ENCODE assay signal across 8 mouse cellular contexts in the genomic region with DNA sequence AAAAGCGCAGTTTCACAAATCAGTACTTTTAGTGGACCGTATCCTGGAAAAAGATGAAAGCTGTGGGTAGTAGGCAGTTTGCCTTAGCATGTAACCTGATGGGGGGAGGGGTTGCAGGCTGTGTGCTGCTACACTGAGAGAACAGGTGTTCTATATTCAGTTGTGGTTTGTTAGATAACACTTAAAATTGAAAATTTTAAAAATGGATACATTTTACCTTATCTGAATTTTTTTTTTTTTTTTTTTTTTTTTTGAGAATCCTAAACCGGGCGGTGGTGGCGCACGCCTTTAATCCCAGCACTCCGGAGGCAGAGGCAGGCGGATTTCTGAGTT. TPM values are rescaled to one million over a fixed set of nuclear protein-coding genes. Genes with fewer than 3 reads are reported as not detected.
DNase-seq lines count a peak whose midpoint lies in the region; TF ChIP-seq lines count a peak whose summit lies in the region.

No protein-coding gene starts in this region.

- H3K4me3 ChIP-seq in kidney, adult 2 months (ENCODE audit: insufficient read depth, low read depth, low read length): peak overlapping the region; percentile 84
- H3K4me3 ChIP-seq in embryonic facial prominence, embryonic 10.5 days: peak overlapping the region; percentile 68
- H3K4me3 ChIP-seq in limb, embryonic 10.5 days: peak overlapping the region; percentile 62
- H3K4me3 ChIP-seq in olfactory bulb, adult 2 months (ENCODE audit: insufficient read depth, low read depth, low read length): peak overlapping the region; percentile 89

- 82% methylated on average over 7 of the region's 8 CpGs for WGBS in kidney, adult 2 months
- 77% methylated on average over 8 of the region's 8 CpGs for WGBS in embryonic facial prominence, embryonic 10.5 days
- 77% methylated on average over 8 of the region's 8 CpGs for WGBS in limb, embryonic 10.5 days
- 68% methylated on average over 8 of the region's 8 CpGs for WGBS in olfactory bulb, adult 2 months

- H3K9me3 ChIP-seq in embryonic facial prominence, embryonic 10.5 days: no peaks in the 10 kb centered on the region
- no peaks in the 10 kb centered on the region for H3K9me3 ChIP-seq in limb, embryonic 10.5 days (replicated peaks)

- no peaks in the 10 kb centered on the region for H3K36me3 ChIP-seq in kidney, adult 2 months (ENCODE audit: control insufficient read depth, insufficient read depth, low read length)
- H3K36me3 ChIP-seq in embryonic facial prominence, embryonic 10.5 days (replicated peaks): peaks cover 26% of the 10 kb centered on the region
- peaks cover 28% of the 10 kb centered on the region for H3K36me3 ChIP-seq in limb, embryonic 10.5 days

- DNase-seq in kidney, adult 2 months: no peak
- no peak for DNase-seq in kidney, adult 18-20 months
- no peak for DNase-seq in embryonic facial prominence, embryonic 10.5 days (ENCODE audit: low spot score)
- no peak for DNase-seq in limb, embryonic 10.5 days (ENCODE audit: low spot score)
- DNase-seq in yolk sac, embryonic 10.5 days (ENCODE audit: low spot score): no peak
- no peak for DNase-seq in right cerebral cortex, postnatal 14 days
- DNase-seq in right cerebral cortex, adult 18-20 months: no peak

- H3K27ac ChIP-seq in kidney, adult 2 months (ENCODE audit: insufficient read depth, low read depth, low read length): no peak overlapping the region
- peak overlapping the region; percentile 87 for H3K27ac ChIP-seq in embryonic facial prominence, embryonic 10.5 days (replicated peaks)
- peak overlapping the region; percentile 88 for H3K27ac ChIP-seq in limb, embryonic 10.5 days
- H3K27ac ChIP-seq in olfactory bulb, adult 2 months (ENCODE audit: insufficient read depth, low read depth, low read length): no peak overlapping the region

- TF ChIP-seq POLR2A in kidney, adult 2 months (IDR thresholded peaks at IDR 0.05; ENCODE audit: low read depth, low read length): no peak
- TF ChIP-seq POLR2A in olfactory bulb, adult 2 months (IDR thresholded peaks at IDR 0.05; ENCODE audit: insufficient read depth, low read depth, low read length): no peak

- H3K4me1 ChIP-seq in kidney, adult 2 months (ENCODE audit: control insufficient read depth, insufficient read depth, low read length): 0 out of 2 replicates have a peak, but pooled peaks cover 3% of the 10 kb centered on the region
- peaks cover 6% of the 10 kb centered on the region; the same call in 1 of the 2 replicates for H3K4me1 ChIP-seq in embryonic facial prominence, embryonic 10.5 days
- H3K4me1 ChIP-seq in limb, embryonic 10.5 days: 0 out of 2 replicates have a peak, but pooled peaks cover 4% of the 10 kb centered on the region
- no peaks in the 10 kb centered on the region for H3K4me1 ChIP-seq in olfactory bulb, adult 2 months (ENCODE audit: control insufficient read depth, insufficient read depth, low read length)

- TF ChIP-seq CTCF in kidney, adult 2 months (conservative IDR thresholded peaks at IDR 0.05; ENCODE audit: insufficient read depth, insufficient read length, low read depth, low read length): no peak
- TF ChIP-seq CTCF in olfactory bulb, adult 2 months (IDR thresholded peaks at IDR 0.05; ENCODE audit: insufficient read depth, low read depth, low read length): no peak

- no peaks in the 10 kb centered on the region for H3K27me3 ChIP-seq in kidney, adult 2 months (replicated peaks; ENCODE audit: control insufficient read depth, insufficient read depth, low read length)
- no peaks in the 10 kb centered on the region; the same call in 1 of the 2 replicates for H3K27me3 ChIP-seq in embryonic facial prominence, embryonic 10.5 days (replicated peaks; ENCODE audit: low read depth, poor library complexity, severe bottlenecking)
- H3K27me3 ChIP-seq in limb, embryonic 10.5 days (ENCODE audit: low read depth, poor library complexity, severe bottlenecking): peaks cover 39% of the 10 kb centered on the region

RNA-seq across cellular contexts. Expression of a gene that starts 0.8 kb away (rescaled TPM):
- 61.3 and 69.7 TPM in 2 replicates for polyA plus RNA-seq in kidney, adult 2 months (2012; rRNA removed)
- polyA plus RNA-seq in embryonic facial prominence, embryonic 10.5 days (2016; fragmentation: Nextera tagmentation; extraction: Ambion mirVana): 169 and 181 TPM in 2 replicates
- 180 and 205 TPM in 2 replicates for polyA plus RNA-seq in limb, embryonic 10.5 days (2016; fragmentation: Nextera tagmentation; extraction: Ambion mirVana)
- polyA plus RNA-seq in olfactory bulb, adult 2 months (2012; ENCODE audit: insufficient read depth, insufficient read length, low replicate concordance, missing spikeins): not detected in 2 replicates

RNA-seq across cellular contexts. Expression of a gene that starts 0.8 kb away (rescaled TPM):
- 8.9 and 15.5 TPM in 2 replicates for polyA plus RNA-seq in kidney, adult 2 months (2012; rRNA removed)
- polyA plus RNA-seq in embryonic facial prominence, embryonic 10.5 days (2016; fragmentation: Nextera tagmentation; extraction: Ambion mirVana): 2.1 and 2.6 TPM in 2 replicates
- 1.7 and 2.4 TPM in 2 replicates for polyA plus RNA-seq in limb, embryonic 10.5 days (2016; fragmentation: Nextera tagmentation; extraction: Ambion mirVana)
- polyA plus RNA-seq in olfactory bulb, adult 2 months (2012; ENCODE audit: insufficient read depth, insufficient read length, low replicate concordance, missing spikeins): not detected in 2 replicates

RNA-seq across cellular contexts. Expression of a gene that starts 8.1 kb away (rescaled TPM):
- 125 and 144 TPM in 2 replicates for polyA plus RNA-seq in kidney, adult 2 months (2012; rRNA removed)
- polyA plus RNA-seq in embryonic facial prominence, embryonic 10.5 days (2016; fragmentation: Nextera tagmentation; extraction: Ambion mirVana): 22.4 and 23.3 TPM in 2 replicates
- polyA plus RNA-seq in limb, embryonic 10.5 days (2016; fragmentation: Nextera tagmentation; extraction: Ambion mirVana): 11.2 and 13.7 TPM in 2 replicates
- polyA plus RNA-seq in olfactory bulb, adult 2 months (2012; ENCODE audit: insufficient read depth, insufficient read length, low replicate concordance, missing spikeins): not detected in 2 replicates

RNA-seq across cellular contexts. Expression of a gene that starts 26.6 kb away (rescaled TPM):
- polyA plus RNA-seq in kidney, adult 2 months (2012; rRNA removed): 26.5 TPM in 2 replicates
- polyA plus RNA-seq in embryonic facial prominence, embryonic 10.5 days (2016; fragmentation: Nextera tagmentation; extraction: Ambion mirVana): 8.0 and 8.2 TPM in 2 replicates
- polyA plus RNA-seq in limb, embryonic 10.5 days (2016; fragmentation: Nextera tagmentation; extraction: Ambion mirVana): 0.63 and 1.7 TPM in 2 replicates
- not detected in 2 replicates for polyA plus RNA-seq in olfactory bulb, adult 2 months (2012; ENCODE audit: insufficient read depth, insufficient read length, low replicate concordance, missing spikeins)

RNA-seq across cellular contexts. Expression of a gene that starts 30.6 kb away (rescaled TPM):
- polyA plus RNA-seq in kidney, adult 2 months (2012; rRNA removed): 35.3 and 41.0 TPM in 2 replicates
- polyA plus RNA-seq in embryonic facial prominence, embryonic 10.5 days (2016; fragmentation: Nextera tagmentation; extraction: Ambion mirVana): 0.05 and 0.07 TPM in 2 replicates
- 0.10 TPM in 2 replicates for polyA plus RNA-seq in limb, embryonic 10.5 days (2016; fragmentation: Nextera tagmentation; extraction: Ambion mirVana)
- polyA plus RNA-seq in olfactory bulb, adult 2 months (2012; ENCODE audit: insufficient read depth, insufficient read length, low replicate concordance, missing spikeins): not detected in 2 replicates

Comparison
In these comparisons a context has a peak if more than half of its experiments do, and no peak if none do; other contexts are left out.
1. H3K27ac ChIP-seq: peak in embryonic facial prominence, embryonic 10.5 days (single experiment) and limb, embryonic 10.5 days (single experiment); none in kidney, adult 2 months (single experiment) and olfactory bulb, adult 2 months (single experiment).
2. RNA of a gene that starts 8.1 kb away (polyA plus RNA-seq): 125 to 144 TPM in kidney, adult 2 months, 22.4 to 23.3 TPM in embryonic facial prominence, embryonic 10.5 days and 11.2 to 13.7 TPM in limb, embryonic 10.5 days; not detected in olfactory bulb, adult 2 months; every median in the first group is over 10 times any median in the second.
3. Peak in every context shown above with its lines, with median percentiles within 50 percentile points of each other: H3K4me3 ChIP-seq.